Mouse (Mus musculus): ENCODE data around the gene Kazn. TPM values are rescaled to one million over a fixed set of nuclear protein-coding genes. Genes with fewer than 3 reads are reported as not detected.
A peak's percentile ranks its signal among the peaks of the same experiment; 100 is the strongest.

The Kazn gene
- total RNA-seq, 1 experiment from 2014 or later: not detected

- no peak for ATAC-seq (replicated peaks; ENCODE audit: insufficient number of reproducible peaks, low FRiP score, low TSS enrichment, poor library complexity, severe bottlenecking)
These were observed 167.8 kb downstream of the Kazn start for GRCm38 (mm10) chr4:142071243-142071991.

GRCm38 (mm10) chr4:142070840-142071239 is 168.4 kb downstream of the Kazn start:
- ATAC-seq (replicated peaks; ENCODE audit: insufficient number of reproducible peaks, low FRiP score, low TSS enrichment, poor library complexity, severe bottlenecking): peak; percentile 41; the same call in 1 of the 2 replicates

GRCm38 (mm10) chr4:142068899-142069812 is 170.0 kb downstream of the Kazn start:
- ATAC-seq (replicated peaks; ENCODE audit: insufficient number of reproducible peaks, low FRiP score, low TSS enrichment, poor library complexity, severe bottlenecking): no peak

GRCm38 (mm10) chr4:142066576-142066975 is 172.6 kb downstream of the Kazn start:
- no peak for ATAC-seq (replicated peaks; ENCODE audit: insufficient number of reproducible peaks, low FRiP score, low TSS enrichment, poor library complexity, severe bottlenecking)

GRCm38 (mm10) chr4:142065835-142066234 is 173.4 kb downstream of the Kazn start:
- no peak for ATAC-seq (replicated peaks; ENCODE audit: insufficient number of reproducible peaks, low FRiP score, low TSS enrichment, poor library complexity, severe bottlenecking)

- ATAC-seq (replicated peaks; ENCODE audit: insufficient number of reproducible peaks, low FRiP score, low TSS enrichment, poor library complexity, severe bottlenecking): no peak
These were observed 173.9 kb downstream of the Kazn start for GRCm38 (mm10) chr4:142065270-142065669.

- ATAC-seq (replicated peaks; ENCODE audit: insufficient number of reproducible peaks, low FRiP score, low TSS enrichment, poor library complexity, severe bottlenecking): no peak
These were observed 174.5 kb downstream of the Kazn start for GRCm38 (mm10) chr4:142064582-142065228.

GRCm38 (mm10) chr4:142063057-142063534 is 176.1 kb downstream of the Kazn start:
- peak; percentile 85 for ATAC-seq (replicated peaks; ENCODE audit: insufficient number of reproducible peaks, low FRiP score, low TSS enrichment, poor library complexity, severe bottlenecking)

GRCm38 (mm10) chr4:142061485-142062240 is 177.5 kb downstream of the Kazn start:
- ATAC-seq (replicated peaks; ENCODE audit: insufficient number of reproducible peaks, low FRiP score, low TSS enrichment, poor library complexity, severe bottlenecking): no peak

- no peak for ATAC-seq (replicated peaks; ENCODE audit: insufficient number of reproducible peaks, low FRiP score, low TSS enrichment, poor library complexity, severe bottlenecking)
These were observed 178.5 kb downstream of the Kazn start for GRCm38 (mm10) chr4:142060455-142061378.

- ATAC-seq (replicated peaks; ENCODE audit: insufficient number of reproducible peaks, low FRiP score, low TSS enrichment, poor library complexity, severe bottlenecking): no peak
These were observed 179.4 kb downstream of the Kazn start for GRCm38 (mm10) chr4:142059841-142060193.

GRCm38 (mm10) chr4:142059113-142059840 is 179.9 kb downstream of the Kazn start:
- ATAC-seq (replicated peaks; ENCODE audit: insufficient number of reproducible peaks, low FRiP score, low TSS enrichment, poor library complexity, severe bottlenecking): no peak

GRCm38 (mm10) chr4:142057529-142058216 is 181.5 kb downstream of the Kazn start:
- no peak for ATAC-seq (replicated peaks; ENCODE audit: insufficient number of reproducible peaks, low FRiP score, low TSS enrichment, poor library complexity, severe bottlenecking)

GRCm38 (mm10) chr4:142055600-142055999 is 183.6 kb downstream of the Kazn start:
- ATAC-seq (replicated peaks; ENCODE audit: insufficient number of reproducible peaks, low FRiP score, low TSS enrichment, poor library complexity, severe bottlenecking): no peak

- 0 out of 2 replicates have a peak, but pooled peaks have one; percentile 9 for ATAC-seq (replicated peaks; ENCODE audit: insufficient number of reproducible peaks, low FRiP score, low TSS enrichment, poor library complexity, severe bottlenecking)
These were observed 184.6 kb downstream of the Kazn start for GRCm38 (mm10) chr4:142054580-142054979.

All from monocyte, adult 5-6 weeks (primary cell).